Mouse (Mus musculus) liver, adult 2 months (tissue): ENCODE measurements at regions not wholly inside any gene's neighbourhood (a gene's known extent, or its start where the extent isn't known, plus 50 kb on each side); places are given as distances from the start of the nearest gene placed in this dataset.

Source experiments
- CTCF ChIP-seq: fragments of 200-500 bp; IDR thresholded peaks from 2 replicates; pipeline ENCODE4 v1.5.1; 2011; ENCODE audit warnings: low read depth, low read length, control low read depth
- POLR2A ChIP-seq: fragments of 200-500 bp; IDR thresholded peaks from 2 replicates; pipeline ENCODE4 v1.6.1; 2011; ENCODE audit warnings: low read length, control low read depth; ENCODE audit not compliant: insufficient read depth; ENCODE audit errors: extremely low read depth

DNA sequence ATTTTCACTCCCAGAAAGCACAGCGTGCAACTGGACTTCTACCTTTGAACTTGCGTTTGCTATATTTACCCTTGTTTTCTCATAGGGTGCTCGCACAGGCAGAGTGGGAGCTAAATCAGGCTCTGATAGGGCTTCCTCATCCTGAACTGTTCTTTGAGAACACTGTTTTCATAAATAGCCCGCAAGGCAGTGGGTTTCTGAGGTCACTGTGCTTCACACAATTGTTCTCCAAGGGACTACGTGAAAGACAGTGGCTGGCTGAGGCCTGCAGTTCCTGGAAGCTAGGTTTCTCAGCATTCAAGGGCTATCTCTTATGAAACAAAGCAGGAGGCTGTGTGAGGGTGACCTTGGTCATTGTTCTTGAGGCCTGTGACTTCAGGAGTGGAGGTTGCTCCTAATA is 301.7 kb downstream of the Plk2 start:
- no peak for TF ChIP-seq CTCF
- no peak for TF ChIP-seq POLR2A
